Mouse (Mus musculus) lung, postnatal 36 days (tissue): ENCODE data around the gene Tle1.

Experiments used
- DNase-seq: peaks from one replicate; pipeline ENCODE4 v3.0.0; 2022; ENCODE audit warnings: mixed read lengths

Tle1 gene

DNA sequence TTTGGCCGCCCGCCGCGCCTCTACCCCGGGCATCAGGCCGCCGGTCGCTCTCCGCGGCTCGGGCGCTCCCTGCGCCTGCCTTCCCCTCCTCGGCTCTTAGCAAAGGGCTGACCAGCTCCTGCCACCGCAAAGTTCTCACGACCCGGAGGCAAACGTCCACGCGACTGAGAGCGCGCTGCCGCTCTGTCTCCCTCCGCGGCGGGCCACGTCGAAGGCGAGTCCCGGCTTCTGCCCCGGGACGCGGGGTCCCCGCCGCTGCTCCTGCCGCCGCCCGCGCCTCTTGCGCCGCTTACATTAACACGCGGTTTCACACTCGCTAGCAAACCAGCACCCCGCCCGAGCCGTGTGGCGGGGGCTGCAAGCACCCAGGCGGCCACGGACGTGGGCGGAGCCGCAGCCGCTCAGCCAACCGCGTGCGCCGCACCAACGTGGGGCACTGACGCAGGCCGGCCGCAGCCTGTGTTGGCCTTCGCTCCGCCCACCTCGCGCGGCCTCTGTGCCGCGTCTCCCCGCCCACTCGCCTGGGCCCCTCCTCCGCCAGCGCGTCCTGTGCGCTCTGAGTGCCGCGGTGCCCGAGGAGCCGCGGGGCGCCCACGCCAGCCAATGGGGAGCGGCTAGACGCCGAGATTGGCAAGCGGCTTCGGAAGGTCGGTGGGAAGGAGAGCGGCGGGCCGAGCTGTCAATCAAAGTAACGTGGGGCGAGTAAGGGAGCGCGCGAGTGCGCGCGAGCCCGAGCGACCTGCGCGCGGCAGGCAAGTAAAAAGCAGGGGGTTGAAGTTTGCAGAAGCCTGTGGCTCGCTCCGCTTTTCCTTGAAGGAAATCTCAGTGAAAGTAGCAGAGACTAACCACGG lies at the start of gene Tle1:
Gene Tle1 (minus strand): TSS at position 361 of the 851 bp plus-strand sequence.
- DNase-seq = peak; percentile 99

- DNase-seq = no peak
These were observed 33.0 kb upstream of the Tle1 start for GRCm38 (mm10) chr4:72233584-72234219.

- no peak for DNase-seq
These were observed 31.5 kb upstream of the Tle1 start for GRCm38 (mm10) chr4:72232206-72232605.

GRCm38 (mm10) chr4:72230832-72231231 lies 30.1 kb upstream of the Tle1 start:
- no peak for DNase-seq

DNA sequence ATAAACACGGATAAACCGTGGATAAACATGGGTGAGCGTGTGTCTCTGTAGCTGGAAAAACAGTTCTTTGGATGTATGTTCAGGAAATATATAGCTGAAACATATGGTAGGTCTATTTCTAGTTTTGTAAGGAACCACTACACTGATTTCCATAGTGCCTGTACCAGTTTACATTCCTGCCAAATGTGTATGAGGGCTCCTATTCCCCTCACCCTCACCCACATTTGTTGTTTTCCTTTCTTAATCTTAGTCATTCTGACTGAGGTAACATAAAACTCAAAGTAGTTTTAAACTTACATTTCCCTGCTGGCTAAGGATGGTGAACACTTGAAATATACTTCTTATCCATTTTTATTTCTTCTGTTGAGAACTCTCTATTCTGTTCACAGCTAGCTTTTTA lies 20.9 kb upstream of the Tle1 start:
- DNase-seq = no peak

GRCm38 (mm10) chr4:72204420-72205045 lies 3.8 kb upstream of the Tle1 start:
- DNase-seq = no peak

DNA sequence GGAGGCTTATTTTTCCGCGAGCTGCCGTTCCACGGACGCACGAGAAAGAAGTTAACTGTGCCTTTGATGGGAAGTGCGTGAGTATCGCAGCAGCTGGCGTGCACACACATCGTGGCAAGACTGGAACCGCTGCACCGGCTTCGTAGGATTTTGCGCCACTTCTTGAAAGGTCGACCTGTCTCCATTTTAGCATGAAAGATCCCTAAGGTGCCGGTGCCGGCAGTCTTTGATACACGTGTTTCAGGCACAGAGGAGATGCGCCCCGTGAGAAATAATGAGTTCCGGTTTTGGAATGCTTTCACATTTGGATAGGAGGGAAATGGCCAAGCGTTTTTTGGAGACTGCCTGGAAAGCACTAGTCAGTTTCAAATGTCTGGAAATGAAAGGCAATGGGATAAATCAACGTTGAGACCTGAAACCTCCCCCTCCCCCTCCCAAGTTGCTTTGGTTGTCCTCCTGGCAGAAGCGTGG lies 837 bp upstream of the Tle1 start:
- peak; percentile 46 for DNase-seq

DNA sequence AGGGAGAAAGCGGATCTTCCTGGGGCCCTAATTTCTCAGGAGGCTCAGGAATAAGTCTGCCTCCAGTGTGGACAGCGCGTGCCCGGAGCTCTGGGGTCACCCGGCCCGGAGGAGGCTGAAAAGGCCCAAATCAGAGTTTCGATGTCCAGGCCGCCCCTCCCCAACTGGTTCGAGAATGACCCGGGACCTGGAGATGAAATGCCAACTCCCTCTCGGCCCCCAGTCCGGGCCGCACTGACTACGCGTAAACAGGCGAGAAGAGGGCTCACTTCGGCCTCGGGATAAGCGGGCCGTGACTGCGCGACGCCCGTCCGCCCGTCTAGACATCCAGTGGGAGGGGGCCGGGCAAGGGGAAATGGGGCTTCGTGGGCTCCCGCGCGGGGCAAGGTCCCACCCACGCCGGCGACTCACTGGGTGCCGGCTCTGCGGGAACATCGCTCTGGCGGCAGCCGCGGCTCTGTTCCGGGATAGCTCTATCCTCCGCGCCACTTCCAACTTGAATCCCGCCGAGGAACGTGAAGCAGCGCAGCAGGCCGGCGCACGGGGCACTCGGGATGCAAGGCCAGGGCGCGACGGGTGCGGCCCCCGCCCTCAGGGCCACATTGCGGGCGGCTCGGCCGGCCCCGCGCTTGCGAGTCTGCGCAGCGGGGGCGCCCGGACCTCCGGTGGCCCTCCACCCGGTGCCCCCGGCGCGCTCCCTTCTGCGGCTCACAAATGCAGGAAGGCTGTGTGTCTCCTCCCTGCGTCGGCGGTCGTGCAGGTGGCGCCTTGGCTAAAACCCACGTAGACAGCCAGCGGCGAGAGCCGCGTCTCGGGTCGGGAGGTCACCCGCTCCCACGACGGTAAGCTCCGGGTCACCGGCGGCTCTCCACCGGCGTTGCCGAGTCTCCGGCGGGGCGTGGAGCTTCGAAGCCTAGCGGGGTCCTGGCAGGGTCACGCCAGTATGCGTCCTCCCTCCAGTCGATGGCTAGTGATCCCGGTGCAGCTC lies 854 bp downstream of the Tle1 start:
- DNase-seq = peak; percentile 57

- peak; percentile 95 for DNase-seq
These were observed 1.8 kb downstream of the Tle1 start for GRCm38 (mm10) chr4:72198877-72199411.

DNA sequence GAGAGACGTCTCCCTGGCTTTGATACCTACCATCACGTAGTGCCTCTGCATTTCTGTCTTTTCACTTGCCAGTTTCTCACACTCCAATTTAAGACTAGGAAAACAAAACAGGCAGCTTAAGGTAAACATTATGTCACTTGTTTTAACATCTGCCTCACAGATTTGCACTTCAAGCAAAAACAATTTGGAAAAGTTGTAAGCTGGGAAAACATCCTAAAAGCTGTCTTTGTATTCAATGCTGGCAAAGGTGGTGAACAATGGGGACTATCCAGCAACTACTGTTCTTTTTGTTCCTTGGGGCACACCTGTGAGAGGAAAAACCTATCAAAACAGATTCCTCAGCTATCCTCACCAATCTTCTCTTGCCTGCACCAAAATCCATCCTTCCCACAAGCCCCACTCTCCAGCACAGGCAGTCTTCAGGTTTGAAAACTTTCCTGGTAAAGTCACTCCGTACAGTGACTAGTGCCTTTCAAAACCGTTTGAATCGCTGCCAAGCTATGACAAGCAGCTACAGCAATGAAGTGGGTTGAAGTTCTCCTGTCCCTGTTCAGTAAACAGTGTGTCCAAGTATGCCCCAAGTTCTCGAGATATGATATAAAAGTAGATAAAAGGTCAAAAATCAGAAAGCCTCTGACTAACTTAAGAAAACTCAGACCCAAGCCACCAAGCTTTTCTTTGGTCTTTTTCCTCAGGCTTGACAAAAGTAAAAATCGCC lies 2.7 kb downstream of the Tle1 start:
- DNase-seq = peak; percentile 93

GRCm38 (mm10) chr4:72195116-72195835 lies 5.4 kb downstream of the Tle1 start:
- DNase-seq = peak; percentile 77

DNA sequence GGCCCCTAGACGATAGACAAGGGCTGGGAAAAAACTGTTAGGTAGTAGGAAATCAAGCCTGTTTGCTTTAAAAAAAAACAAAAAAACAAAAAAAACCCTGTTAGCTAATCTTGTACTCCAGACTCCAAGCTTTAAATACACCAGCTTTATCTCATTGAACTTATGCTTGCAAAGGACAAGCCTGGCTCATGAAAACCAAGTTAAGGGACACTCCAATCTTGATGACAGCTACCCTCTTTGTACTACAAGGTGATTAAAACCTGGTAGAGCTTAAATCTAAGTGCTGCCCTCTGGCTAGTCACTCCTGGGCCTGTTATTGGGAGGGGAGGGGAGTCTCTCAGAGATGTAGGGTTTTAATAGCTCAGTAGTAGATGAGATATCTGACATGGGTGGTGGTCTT lies 7.4 kb downstream of the Tle1 start:
- no peak for DNase-seq

- no peak for DNase-seq
These were observed 16.2 kb downstream of the Tle1 start for GRCm38 (mm10) chr4:72184476-72184875.

GRCm38 (mm10) chr4:72182343-72182988 lies 18.3 kb downstream of the Tle1 start:
- no peak for DNase-seq

DNA sequence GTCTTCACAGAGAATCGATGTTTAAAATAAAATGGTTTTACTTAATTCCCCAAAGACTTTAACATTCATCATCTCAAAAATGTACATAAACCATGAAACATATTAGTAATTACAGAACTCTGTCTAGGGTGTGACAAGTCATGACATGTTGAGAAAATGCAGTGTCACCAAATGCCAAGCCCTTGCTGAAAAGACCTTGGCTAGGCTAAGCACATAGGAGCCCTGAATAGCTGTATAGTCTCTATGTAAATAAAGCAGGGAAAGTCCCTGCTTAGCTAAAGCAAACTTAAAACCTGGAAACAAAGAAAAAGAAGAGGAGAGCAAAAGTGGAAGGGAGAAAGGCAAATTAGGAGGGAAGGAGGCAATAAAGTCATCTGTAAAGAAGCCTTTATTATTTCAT lies 24.8 kb downstream of the Tle1 start:
- no peak for DNase-seq

DNA sequence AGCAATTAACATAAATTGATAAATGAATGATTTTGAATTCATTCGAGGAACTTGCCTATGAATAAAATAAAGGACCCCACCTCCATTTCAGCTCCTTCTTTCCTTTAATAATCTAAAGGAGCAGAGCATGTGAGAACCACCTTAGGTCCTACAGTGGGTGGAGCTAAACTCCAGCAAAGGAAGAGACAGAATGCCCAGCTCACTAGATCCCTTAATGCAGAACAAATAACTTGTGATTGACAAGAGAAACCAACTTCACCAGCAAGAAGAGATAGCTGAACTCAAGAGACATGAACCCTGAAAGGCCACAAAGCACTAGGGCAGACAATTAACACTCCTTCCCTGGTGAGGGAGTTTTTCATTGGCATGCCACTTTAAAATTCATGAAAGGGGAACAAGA lies 32.5 kb downstream of the Tle1 start:
- DNase-seq = no peak

GRCm38 (mm10) chr4:72167761-72168229 lies 32.9 kb downstream of the Tle1 start:
- DNase-seq = no peak

GRCm38 (mm10) chr4:72167171-72167570 lies 33.5 kb downstream of the Tle1 start:
- no peak for DNase-seq

DNA sequence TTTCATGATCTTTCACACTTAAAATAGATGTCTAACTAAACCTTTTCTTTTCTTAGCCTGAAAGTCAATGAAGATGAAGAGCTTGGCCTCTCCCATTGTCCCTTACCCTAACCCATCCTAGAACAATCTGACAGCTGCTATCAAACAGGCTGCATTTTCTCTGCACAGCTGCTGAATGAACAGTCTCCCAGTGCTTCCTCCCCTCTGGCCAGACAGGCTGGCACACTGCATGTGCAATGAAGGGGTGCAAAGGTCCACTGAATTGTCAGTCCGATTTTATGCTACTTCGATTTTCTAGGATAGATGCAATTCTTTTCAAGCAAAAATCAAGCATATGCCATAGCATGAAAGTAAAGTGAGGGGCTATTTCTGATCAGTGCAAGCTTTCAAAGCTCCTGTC lies 34.2 kb downstream of the Tle1 start:
- DNase-seq = no peak

DNA sequence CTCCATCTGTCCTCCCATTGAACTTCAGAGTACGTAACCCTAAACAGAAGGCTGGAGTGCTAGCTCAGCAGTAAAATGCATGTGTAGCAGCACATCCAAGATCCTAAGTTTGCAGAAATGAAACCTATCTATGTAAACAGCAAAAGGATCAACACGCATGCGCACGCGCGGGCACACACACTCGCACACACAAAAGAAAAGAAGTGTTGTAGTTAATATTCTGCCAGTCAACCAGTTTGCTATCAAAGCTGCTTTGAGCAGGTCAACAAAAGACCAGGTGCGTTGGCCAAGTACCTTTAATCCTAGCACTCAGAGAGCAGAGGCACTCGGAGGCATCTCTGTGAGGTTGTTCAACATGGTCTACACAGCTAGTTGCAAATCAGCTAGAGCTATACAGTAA lies 35.0 kb downstream of the Tle1 start:
- no peak for DNase-seq
